Mouse (Mus musculus): ENCODE data around the gene Fam181a. TPM values are rescaled to one million over a fixed set of nuclear protein-coding genes. Genes with fewer than 3 reads are reported as not detected.

Gene Fam181a
- polyA plus RNA-seq, 1 experiment, result not detected

DNA sequence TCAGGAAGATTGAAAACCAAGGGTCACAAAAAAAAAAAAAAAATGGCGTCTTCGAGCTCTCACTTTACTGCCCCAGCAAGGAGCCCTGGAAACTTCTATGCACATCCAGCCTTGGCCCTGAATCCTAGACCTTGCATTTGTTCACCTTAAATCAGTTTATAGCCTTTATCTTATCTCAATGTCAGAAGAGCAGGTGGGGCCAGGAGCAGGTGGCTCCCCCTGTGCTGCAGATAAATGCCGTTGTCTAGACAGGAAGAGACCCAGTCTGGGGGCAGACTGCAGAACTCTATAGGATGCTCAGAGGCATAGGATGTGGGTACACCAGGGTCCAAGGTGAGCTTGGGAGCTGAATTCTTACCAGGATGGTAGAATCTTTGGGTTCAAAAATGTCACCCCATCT, 18.4 kb upstream of the Fam181a start:
- H3K27me3 ChIP-seq (ENCODE audit: control insufficient read depth, insufficient read depth, low read length, poor library complexity, severe bottlenecking), result no peaks in the 10 kb centered on the region
- no peaks in the 10 kb centered on the region for H3K4me1 ChIP-seq (ENCODE audit: control insufficient read depth, insufficient read depth, low read length)
- H3K4me3 ChIP-seq (ENCODE audit: low read depth, low read length), result no peak overlapping the region
- no peak overlapping the region for H3K9ac ChIP-seq (ENCODE audit: low read depth, poor library complexity, severe bottlenecking)
- H3K27ac ChIP-seq (ENCODE audit: insufficient read depth, low read length), result no peak overlapping the region
- no peak for TF ChIP-seq POLR2A (IDR thresholded peaks at IDR 0.05; ENCODE audit: insufficient read depth, low read length)
- H3K9me3 ChIP-seq (replicated peaks; ENCODE audit: control insufficient read depth, insufficient read depth, low read length, poor library complexity, severe bottlenecking), result no peaks in the 10 kb centered on the region
- no peaks in the 10 kb centered on the region for H3K36me3 ChIP-seq (ENCODE audit: control insufficient read depth, insufficient read depth, low read length, poor library complexity, severe bottlenecking)

DNA sequence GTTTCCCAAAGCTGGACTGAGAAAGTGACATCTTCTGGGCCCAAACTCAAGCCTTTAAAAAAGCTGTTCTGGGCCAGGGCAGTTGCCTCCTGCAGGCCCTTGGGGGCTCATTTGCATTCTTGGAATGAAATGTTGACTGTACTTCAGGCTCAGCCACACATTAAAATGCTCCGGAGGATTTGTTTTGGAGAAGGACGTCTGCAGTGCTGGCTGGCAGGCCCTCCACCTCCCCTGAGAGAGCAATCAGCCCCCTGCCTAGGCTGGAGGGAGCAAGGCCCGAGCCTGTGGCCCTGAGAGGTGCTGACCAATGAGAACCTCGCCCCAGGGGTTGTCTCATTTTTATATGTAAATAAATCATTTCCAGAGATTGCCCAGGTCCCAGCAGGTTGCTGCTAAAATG, 14.5 kb upstream of the Fam181a start:
- H3K27me3 ChIP-seq (ENCODE audit: control insufficient read depth, insufficient read depth, low read length, poor library complexity, severe bottlenecking), result no peaks in the 10 kb centered on the region
- no peak overlapping the region for H3K9ac ChIP-seq (ENCODE audit: low read depth, poor library complexity, severe bottlenecking)
- no peak overlapping the region for H3K4me3 ChIP-seq (ENCODE audit: low read depth, low read length)
- H3K36me3 ChIP-seq (ENCODE audit: control insufficient read depth, insufficient read depth, low read length, poor library complexity, severe bottlenecking), result no peaks in the 10 kb centered on the region
- no peaks in the 10 kb centered on the region for H3K9me3 ChIP-seq (replicated peaks; ENCODE audit: control insufficient read depth, insufficient read depth, low read length, poor library complexity, severe bottlenecking)
- no peak for TF ChIP-seq POLR2A (IDR thresholded peaks at IDR 0.05; ENCODE audit: insufficient read depth, low read length)
- no peak for TF ChIP-seq CTCF (IDR thresholded peaks at IDR 0.05; ENCODE audit: low read depth, low read length)
- TF ChIP-seq EP300 (IDR thresholded peaks at IDR 0.05; ENCODE audit: insufficient read depth, low read depth, low read length), result no peak
- no peaks in the 10 kb centered on the region for H3K4me1 ChIP-seq (ENCODE audit: control insufficient read depth, insufficient read depth, low read length)
- H3K27ac ChIP-seq (ENCODE audit: insufficient read depth, low read length), result no peak overlapping the region

DNA sequence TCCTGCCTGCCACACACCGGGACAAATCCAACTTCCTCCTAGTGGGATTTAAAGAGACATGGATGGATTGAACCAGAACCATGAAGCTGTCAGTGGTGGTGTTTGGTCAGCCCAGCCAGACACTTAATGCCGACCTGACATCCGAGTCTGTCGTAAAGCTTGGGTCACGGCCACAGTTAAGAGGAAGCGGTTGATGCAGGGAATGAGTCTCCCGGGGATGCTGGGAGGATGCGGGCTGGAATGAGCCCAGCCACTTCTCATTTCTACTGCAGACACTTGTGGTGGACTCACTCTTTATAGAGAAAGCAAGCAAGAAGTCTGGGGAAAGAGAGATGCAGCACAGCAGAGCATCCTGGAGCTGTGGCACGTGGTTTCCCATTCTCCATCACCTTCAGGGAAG, 10.3 kb upstream of the Fam181a start:
- Histone ChIP-seq H3K9ac (ENCODE audit: low read depth, poor library complexity, severe bottlenecking) (no peak overlapping the region), H3K27ac (ENCODE audit: insufficient read depth, low read length) (no peak overlapping the region)
- TF ChIP-seq EP300 (IDR thresholded peaks at IDR 0.05; ENCODE audit: insufficient read depth, low read depth, low read length) (no peak), CTCF (IDR thresholded peaks at IDR 0.05; ENCODE audit: low read depth, low read length) (no peak), POLR2A (IDR thresholded peaks at IDR 0.05; ENCODE audit: insufficient read depth, low read length) (no peak)

DNA sequence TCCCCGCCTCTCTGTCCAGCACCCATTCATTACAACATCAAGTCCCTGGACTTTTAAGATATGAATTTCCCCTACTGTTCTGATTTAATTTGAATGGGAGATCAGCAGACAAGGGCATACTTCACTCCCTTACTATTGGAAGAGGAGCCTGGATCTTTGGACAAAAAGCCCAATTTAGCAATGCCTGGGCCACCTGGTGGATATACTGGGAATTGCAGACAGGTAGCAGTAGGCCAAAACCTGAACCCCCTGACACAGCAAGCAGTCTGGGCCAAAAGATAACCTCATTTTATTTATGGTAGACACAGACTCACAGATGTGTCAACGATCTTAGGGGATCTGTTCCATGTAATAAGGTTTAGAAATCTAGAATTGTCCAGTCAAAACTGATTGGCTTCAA, 9.1 kb upstream of the Fam181a start:
- Histone ChIP-seq H3K9ac (ENCODE audit: low read depth, poor library complexity, severe bottlenecking) (no peak overlapping the region), H3K36me3 (ENCODE audit: control insufficient read depth, insufficient read depth, low read length, poor library complexity, severe bottlenecking) (no peaks in the 10 kb centered on the region), H3K27ac (ENCODE audit: insufficient read depth, low read length) (no peak overlapping the region), H3K27me3 (ENCODE audit: control insufficient read depth, insufficient read depth, low read length, poor library complexity, severe bottlenecking) (no peaks in the 10 kb centered on the region), H3K9me3 (replicated peaks; ENCODE audit: control insufficient read depth, insufficient read depth, low read length, poor library complexity, severe bottlenecking) (no peaks in the 10 kb centered on the region), H3K4me1 (ENCODE audit: control insufficient read depth, insufficient read depth, low read length) (no peaks in the 10 kb centered on the region), H3K4me3 (ENCODE audit: low read depth, low read length) (no peak overlapping the region)
- TF ChIP-seq EP300 (IDR thresholded peaks at IDR 0.05; ENCODE audit: insufficient read depth, low read depth, low read length) (no peak), CTCF (IDR thresholded peaks at IDR 0.05; ENCODE audit: low read depth, low read length) (peak; percentile 36), POLR2A (IDR thresholded peaks at IDR 0.05; ENCODE audit: insufficient read depth, low read length) (no peak)

More for the DNA sequence above, 10.3 kb upstream of the Fam181a start:
- Histone ChIP-seq H3K9me3 (replicated peaks; ENCODE audit: control insufficient read depth, insufficient read depth, low read length, poor library complexity, severe bottlenecking) (no peaks in the 10 kb centered on the region), H3K27me3 (ENCODE audit: control insufficient read depth, insufficient read depth, low read length, poor library complexity, severe bottlenecking) (no peaks in the 10 kb centered on the region), H3K4me3 (ENCODE audit: low read depth, low read length) (no peak overlapping the region), H3K4me1 (ENCODE audit: control insufficient read depth, insufficient read depth, low read length) (no peaks in the 10 kb centered on the region), H3K36me3 (ENCODE audit: control insufficient read depth, insufficient read depth, low read length, poor library complexity, severe bottlenecking) (no peaks in the 10 kb centered on the region)

DNA sequence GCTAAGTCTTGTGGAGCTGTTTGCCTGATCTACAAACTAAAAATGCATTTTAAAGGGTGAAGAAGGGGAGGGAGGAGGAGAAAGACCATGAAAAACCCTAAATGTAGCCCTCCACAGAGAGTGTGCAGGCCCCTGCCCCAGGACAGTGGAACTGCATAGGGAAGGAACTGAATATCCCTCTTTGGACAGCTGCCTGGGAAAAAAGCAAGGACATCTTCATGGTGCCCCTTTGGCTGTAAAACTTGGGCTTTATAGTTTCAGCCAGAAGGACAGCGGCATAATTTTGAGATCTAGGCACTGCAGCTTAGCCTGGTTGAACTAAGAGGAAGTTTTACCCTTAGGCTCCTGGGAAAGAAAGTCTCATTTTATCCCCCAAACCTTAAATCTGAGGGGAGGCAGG, 7.8 kb upstream of the Fam181a start:
- Histone ChIP-seq H3K4me1 (ENCODE audit: control insufficient read depth, insufficient read depth, low read length) (no peaks in the 10 kb centered on the region), H3K27me3 (ENCODE audit: control insufficient read depth, insufficient read depth, low read length, poor library complexity, severe bottlenecking) (no peaks in the 10 kb centered on the region), H3K4me3 (ENCODE audit: low read depth, low read length) (no peak overlapping the region), H3K9me3 (replicated peaks; ENCODE audit: control insufficient read depth, insufficient read depth, low read length, poor library complexity, severe bottlenecking) (no peaks in the 10 kb centered on the region), H3K9ac (ENCODE audit: low read depth, poor library complexity, severe bottlenecking) (no peak overlapping the region), H3K36me3 (ENCODE audit: control insufficient read depth, insufficient read depth, low read length, poor library complexity, severe bottlenecking) (no peaks in the 10 kb centered on the region), H3K27ac (ENCODE audit: insufficient read depth, low read length) (no peak overlapping the region)
- no peak for TF ChIP-seq CTCF (IDR thresholded peaks at IDR 0.05; ENCODE audit: low read depth, low read length)
- TF ChIP-seq EP300 (IDR thresholded peaks at IDR 0.05; ENCODE audit: insufficient read depth, low read depth, low read length), result no peak
- TF ChIP-seq POLR2A (IDR thresholded peaks at IDR 0.05; ENCODE audit: insufficient read depth, low read length), result no peak

DNA sequence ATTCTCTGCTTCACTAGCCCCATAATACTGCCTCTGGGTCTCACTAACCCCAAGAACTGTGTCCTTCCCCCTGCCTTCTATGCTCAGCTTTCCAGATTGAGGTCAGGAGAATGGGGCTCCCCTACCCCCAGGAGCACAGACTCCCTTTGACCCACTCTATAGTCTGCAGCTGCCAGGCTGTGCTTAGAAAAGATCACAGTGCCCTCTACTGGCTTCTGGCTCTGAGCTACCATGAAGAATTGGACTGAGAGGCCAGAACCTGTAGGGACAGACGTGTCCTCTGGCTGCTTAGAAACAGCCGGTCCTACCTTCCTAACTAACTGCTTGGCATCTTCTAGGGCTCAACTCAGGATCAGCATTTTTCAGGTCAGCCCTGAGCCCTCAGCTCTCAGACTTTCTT, 4.6 kb upstream of the Fam181a start:
- TF ChIP-seq CTCF (IDR thresholded peaks at IDR 0.05; ENCODE audit: low read depth, low read length) (peak; percentile 12), POLR2A (IDR thresholded peaks at IDR 0.05; ENCODE audit: insufficient read depth, low read length) (no peak), EP300 (IDR thresholded peaks at IDR 0.05; ENCODE audit: insufficient read depth, low read depth, low read length) (no peak)

More for the DNA sequence above, 4.6 kb upstream of the Fam181a start:
- Histone ChIP-seq H3K9me3 (replicated peaks; ENCODE audit: control insufficient read depth, insufficient read depth, low read length, poor library complexity, severe bottlenecking) (no peaks in the 10 kb centered on the region), H3K27ac (ENCODE audit: insufficient read depth, low read length) (no peak overlapping the region), H3K36me3 (ENCODE audit: control insufficient read depth, insufficient read depth, low read length, poor library complexity, severe bottlenecking) (no peaks in the 10 kb centered on the region), H3K4me3 (ENCODE audit: low read depth, low read length) (no peak overlapping the region), H3K4me1 (ENCODE audit: control insufficient read depth, insufficient read depth, low read length) (no peaks in the 10 kb centered on the region), H3K27me3 (ENCODE audit: control insufficient read depth, insufficient read depth, low read length, poor library complexity, severe bottlenecking) (no peaks in the 10 kb centered on the region), H3K9ac (ENCODE audit: low read depth, poor library complexity, severe bottlenecking) (no peak overlapping the region)
